Mouse (Mus musculus) liver, embryonic 11.5 days (tissue): ENCODE measurements around the gene Arsa. TPM values are rescaled to one million over a fixed set of nuclear protein-coding genes. Genes with fewer than 3 reads are reported as not detected.
A peak's percentile ranks its signal among the peaks of the same experiment; 100 is the strongest.

Experiments
- ATAC-seq: fragments of 200-750 bp; cut with Nextera tagmentation; replicated peaks from 2 replicates; pipeline ENCODE4 v1.8.0; 2017; ENCODE audit warnings: moderate number of reproducible peaks, mild to moderate bottlenecking, moderate TSS enrichment, moderate library complexity; ENCODE audit not compliant: low FRiP score
- DNase-seq: peaks from one replicate; pipeline ENCODE4 v3.0.0-alpha.2; 2017; ENCODE audit warnings: low spot score
- H3K27ac ChIP-seq: fragments of 300-500 bp; sonication (generic); 2 replicates; pipeline ENCODE4 v1.5.1; 2014; ENCODE audit warnings: mild to moderate bottlenecking, low read depth, low read length, control low read depth
- H3K27me3 ChIP-seq: fragments of 300-500 bp; sonication (generic); replicated peaks from 2 replicates; pipeline ENCODE4 v1.6.1; 2014; ENCODE audit warnings: low read length, mixed read lengths; ENCODE audit not compliant: control insufficient read depth, insufficient read depth
- H3K36me3 ChIP-seq: fragments of 300-500 bp; sonication (generic); 2 replicates; pipeline ENCODE4 v1.6.1; 2014; ENCODE audit warnings: mild to moderate bottlenecking, low read length, moderate library complexity, mixed read lengths; ENCODE audit not compliant: control insufficient read depth, insufficient read depth
- H3K4me1 ChIP-seq: fragments of 300-500 bp; sonication (generic); replicated peaks from 2 replicates; pipeline ENCODE4 v1.6.1; 2014; ENCODE audit warnings: low read length, mixed read lengths; ENCODE audit not compliant: control insufficient read depth, insufficient read depth
- H3K4me2 ChIP-seq: fragments of 300-500 bp; sonication (generic); 2 replicates; pipeline ENCODE4 v1.6.1; 2014; ENCODE audit warnings: mild to moderate bottlenecking, control low read depth, moderate library complexity
- H3K4me3 ChIP-seq: fragments of 300-500 bp; sonication (generic); 2 replicates; pipeline ENCODE4 v1.5.1; 2014; ENCODE audit warnings: low read depth, low read length, control low read depth
- H3K9ac ChIP-seq: fragments of 300-500 bp; sonication (generic); 2 replicates; pipeline ENCODE4 v1.6.1; 2014; ENCODE audit warnings: low read depth, low read length, control low read depth
- H3K9me3 ChIP-seq: fragments of 300-500 bp; sonication (generic); 2 replicates; pipeline ENCODE4 v1.6.1; 2016; ENCODE audit warnings: low read length, inconsistent platforms, mixed read lengths; ENCODE audit not compliant: control insufficient read depth
- WGBS: fragments of 180-500 bp; shearing (Covaris S2); extraction: QIAGEN DNeasy Blood & Tissue Kit; methylation state at CpG from one replicate; pipeline ENCODE4 v1.1.7; 2014; 5-methylcytosine and 5-hydroxymethylcytosine counted together
- polyA plus RNA-seq: library from polyadenylated mRNA; unstranded; fragments of >200 nt; fragmentation: Nextera tagmentation; extraction: Ambion mirVana; gene quantifications from 2 replicates; pipeline ENCODE4 v1.2.1, GENCODE M21; 2014

Arsa gene
- polyA plus RNA-seq, 1 experiment from 2014 or later: 9.0 TPM

- H3K4me3 ChIP-seq: no peak overlapping the region
- no peaks in the 10 kb centered on the region for H3K9me3 ChIP-seq
- H3K9ac ChIP-seq: no peak overlapping the region
- ATAC-seq (no peak), DNase-seq (no peak)
- H3K27me3 ChIP-seq: peaks cover 16% of the 10 kb centered on the region
- H3K27ac ChIP-seq: no peak overlapping the region
- no peak overlapping the region for H3K4me2 ChIP-seq
- H3K36me3 ChIP-seq: no peaks in the 10 kb centered on the region; the same call in none of the 2 replicates
- 72% methylated on average over 7 of the region's 7 CpGs for WGBS
- no peaks in the 10 kb centered on the region for H3K4me1 ChIP-seq
Measured at GRCm38 (mm10) chr15:89521951-89522350, 44.7 kb upstream of the Arsa start.

- Histone ChIP-seq H3K27ac (peak overlapping the region; percentile 34), H3K27me3 (no peaks in the 10 kb centered on the region), H3K9me3 (no peaks in the 10 kb centered on the region), H3K36me3 (no peaks in the 10 kb centered on the region), H3K4me1 (0 out of 2 replicates have a peak, but pooled peaks cover 2% of the 10 kb centered on the region), H3K9ac (no peak overlapping the region), H3K4me2 (no peak overlapping the region), H3K4me3 (no peak overlapping the region)
- ATAC-seq (peak; percentile 83), DNase-seq (no peak)
- 44% methylated on average over 4 of the region's 4 CpGs for WGBS
Measured at GRCm38 (mm10) chr15:89512679-89513078, 35.5 kb upstream of the Arsa start.

GRCm38 (mm10) chr15:89507751-89508150 lies 30.5 kb upstream of the Arsa start:
- Histone ChIP-seq H3K9ac (no peak overlapping the region), H3K27ac (no peak overlapping the region), H3K9me3 (no peaks in the 10 kb centered on the region), H3K27me3 (no peaks in the 10 kb centered on the region), H3K36me3 (peaks cover 4% of the 10 kb centered on the region; the same call in 1 of the 2 replicates), H3K4me3 (no peak overlapping the region), H3K4me1 (0 out of 2 replicates have a peak, but pooled peaks cover 2% of the 10 kb centered on the region), H3K4me2 (no peak overlapping the region)
- ATAC-seq: no peak
- 73% methylated on average over 8 of the region's 8 CpGs for WGBS
- no peak for DNase-seq

- WGBS: 89% methylated on average over 9 of the region's 9 CpGs
- Histone ChIP-seq H3K4me3 (no peak overlapping the region), H3K4me2 (no peak overlapping the region), H3K4me1 (peaks cover 7% of the 10 kb centered on the region), H3K27ac (no peak overlapping the region), H3K27me3 (peaks cover 3% of the 10 kb centered on the region; the same call in 1 of the 2 replicates), H3K9ac (no peak overlapping the region), H3K9me3 (no peaks in the 10 kb centered on the region), H3K36me3 (peaks cover 4% of the 10 kb centered on the region; the same call in 1 of the 2 replicates)
- DNase-seq: no peak
- no peak for ATAC-seq
Measured at GRCm38 (mm10) chr15:89504838-89505237, 27.6 kb upstream of the Arsa start.

GRCm38 (mm10) chr15:89501321-89501720 lies 24.1 kb upstream of the Arsa start:
- no peak for ATAC-seq
- Histone ChIP-seq H3K4me3 (no peak overlapping the region), H3K4me2 (peak overlapping the region; percentile 93; the same call in 1 of the 2 replicates), H3K9me3 (no peaks in the 10 kb centered on the region), H3K36me3 (peaks cover 4% of the 10 kb centered on the region; the same call in 1 of the 2 replicates), H3K9ac (no peak overlapping the region), H3K27ac (no peak overlapping the region), H3K27me3 (peaks cover 16% of the 10 kb centered on the region), H3K4me1 (peaks cover 26% of the 10 kb centered on the region)
- no peak for DNase-seq
- WGBS: 72% methylated on average over 3 of the region's 3 CpGs

GRCm38 (mm10) chr15:89500221-89500791 lies 23.1 kb upstream of the Arsa start:
- peak overlapping the region; percentile 93 for H3K4me2 ChIP-seq
- H3K27me3 ChIP-seq: peaks cover 16% of the 10 kb centered on the region
- peaks cover 26% of the 10 kb centered on the region for H3K4me1 ChIP-seq
- DNase-seq: peak; percentile 71
- peak; percentile 66 for ATAC-seq
- H3K9ac ChIP-seq: peak overlapping the region; percentile 74
- peaks cover 4% of the 10 kb centered on the region; the same call in 1 of the 2 replicates for H3K36me3 ChIP-seq
- no peak overlapping the region for H3K27ac ChIP-seq
- 6% methylated on average over 35 of the region's 35 CpGs for WGBS
- H3K4me3 ChIP-seq: peak overlapping the region; percentile 77
- no peaks in the 10 kb centered on the region for H3K9me3 ChIP-seq

GRCm38 (mm10) chr15:89499784-89500220 lies 22.6 kb upstream of the Arsa start:
- Histone ChIP-seq H3K4me2 (peak overlapping the region; percentile 93), H3K4me3 (peak overlapping the region; percentile 77), H3K9ac (peak overlapping the region; percentile 74), H3K27ac (no peak overlapping the region), H3K36me3 (peaks cover 4% of the 10 kb centered on the region; the same call in 1 of the 2 replicates), H3K4me1 (peaks cover 26% of the 10 kb centered on the region), H3K9me3 (no peaks in the 10 kb centered on the region), H3K27me3 (peaks cover 16% of the 10 kb centered on the region)
- WGBS: under 1% methylated on average over 58 of the region's 60 CpGs
- DNase-seq (no peak), ATAC-seq (peak; percentile 66)

GRCm38 (mm10) chr15:89498961-89499688 lies 21.9 kb upstream of the Arsa start, which contains the start of gene Shank3:
Gene Shank3 (plus strand): TSS chr15:89499623.
- Histone ChIP-seq H3K4me1 (peaks cover 26% of the 10 kb centered on the region), H3K9ac (peak within 1 kb of the TSS; percentile 74), H3K27me3 (peaks cover 16% of the 10 kb centered on the region), H3K27ac (no peak within 1 kb of the TSS; the same call in 1 of the 2 replicates), H3K9me3 (no peaks in the 10 kb centered on the region), H3K36me3 (peaks cover 4% of the 10 kb centered on the region; the same call in 1 of the 2 replicates), H3K4me3 (peak within 1 kb of the TSS; percentile 77), H3K4me2 (peak within 1 kb of the TSS; percentile 93)
- WGBS: 1% methylated on average over 44 of the region's 72 CpGs
- ATAC-seq (peak; percentile 16), DNase-seq (peak; percentile 63)
